Mouse (Mus musculus) stomach, embryonic 16.5 days (tissue): ENCODE measurements around the gene Maml3. TPM values are rescaled to one million over a fixed set of nuclear protein-coding genes. Genes with fewer than 3 reads are reported as not detected.

Experiments
- ATAC-seq: fragments of 200-750 bp; cut with Nextera tagmentation; 2 replicates; pipeline ENCODE4 v1.8.0; 2017; ENCODE audit warnings: moderate number of reproducible peaks, moderate TSS enrichment; ENCODE audit not compliant: insufficient read depth, low FRiP score
- H3K27ac ChIP-seq: fragments of 300-500 bp; sonication (generic); 2 replicates; pipeline ENCODE4 v1.5.1; 2014; ENCODE audit warnings: low read length
- H3K27me3 ChIP-seq: fragments of 300-500 bp; sonication (generic); 2 replicates; pipeline ENCODE4 v1.6.1; 2014; ENCODE audit warnings: low read length, control low read depth, mixed read lengths; ENCODE audit not compliant: control insufficient read depth, insufficient read depth
- H3K36me3 ChIP-seq: fragments of 300-500 bp; sonication (generic); 2 replicates; pipeline ENCODE4 v1.6.1; 2014; ENCODE audit warnings: low read length; ENCODE audit not compliant: control insufficient read depth, insufficient read depth
- H3K4me1 ChIP-seq: fragments of 300-500 bp; sonication (generic); 2 replicates; pipeline ENCODE4 v1.6.1; 2014; ENCODE audit warnings: low read length, control low read depth, mixed read lengths; ENCODE audit not compliant: control insufficient read depth, insufficient read depth
- H3K4me2 ChIP-seq: fragments of 300-500 bp; sonication (generic); 2 replicates; pipeline ENCODE4 v1.6.1; 2014; ENCODE audit warnings: low read depth, low read length, mixed read lengths
- H3K4me3 ChIP-seq: fragments of 300-500 bp; sonication (generic); replicated peaks from 2 replicates; pipeline ENCODE4 v1.5.1; 2014; ENCODE audit warnings: mild to moderate bottlenecking, low read length
- H3K9ac ChIP-seq: fragments of 300-500 bp; sonication (generic); 2 replicates; pipeline ENCODE4 v1.6.1; 2014; ENCODE audit warnings: low read length
- H3K9me3 ChIP-seq: fragments of 300-500 bp; sonication (generic); replicated peaks from 2 replicates; pipeline ENCODE4 v1.6.1; 2016; ENCODE audit warnings: low read length, control low read depth; ENCODE audit not compliant: control insufficient read depth
- WGBS: fragments of 180-500 bp; shearing (Covaris S2); extraction: QIAGEN DNeasy Blood & Tissue Kit; methylation state at CpG from one replicate; pipeline ENCODE4 v1.1.7; 2014; 5-methylcytosine and 5-hydroxymethylcytosine counted together
- polyA plus RNA-seq: library from polyadenylated mRNA; unstranded; fragments of >200 nt; fragmentation: Nextera tagmentation; extraction: Ambion mirVana; gene quantifications from 2 replicates; pipeline ENCODE4 v1.2.1, GENCODE M21; 2015

The Maml3 gene
- polyA plus RNA-seq, 1 experiment from 2014 or later: 5.0 TPM

DNA sequence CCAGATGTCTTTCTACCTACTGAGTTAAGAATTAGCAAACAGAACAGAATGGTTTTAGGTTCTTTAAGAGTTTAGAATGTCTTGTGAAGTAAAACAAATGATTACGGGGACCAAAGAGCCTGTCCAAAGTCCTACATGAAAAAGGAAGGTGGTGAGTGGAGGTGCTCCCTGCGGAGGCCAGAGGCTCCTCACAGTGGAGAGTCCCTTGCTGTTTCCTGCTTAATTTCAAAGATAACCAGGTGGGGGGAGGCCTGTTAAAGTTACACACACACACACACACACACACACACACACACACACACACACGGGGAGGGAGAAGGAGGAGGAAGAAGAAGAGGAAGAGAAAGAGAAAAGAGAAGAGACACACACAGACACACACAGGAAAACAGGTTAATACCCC is 139.9 kb downstream of the Maml3 start:
- peak overlapping the region; percentile 3; the same call in 1 of the 2 replicates for H3K4me2 ChIP-seq
- no peak overlapping the region for H3K4me3 ChIP-seq
- no peaks in the 10 kb centered on the region for H3K27me3 ChIP-seq
- H3K9me3 ChIP-seq: no peaks in the 10 kb centered on the region
- H3K27ac ChIP-seq: peak overlapping the region; percentile 58
- peaks cover 31% of the 10 kb centered on the region for H3K4me1 ChIP-seq
- 21% methylated on average over 3 of the region's 3 CpGs for WGBS
- no peak for ATAC-seq
- no peaks in the 10 kb centered on the region for H3K36me3 ChIP-seq
- no peak overlapping the region for H3K9ac ChIP-seq

DNA sequence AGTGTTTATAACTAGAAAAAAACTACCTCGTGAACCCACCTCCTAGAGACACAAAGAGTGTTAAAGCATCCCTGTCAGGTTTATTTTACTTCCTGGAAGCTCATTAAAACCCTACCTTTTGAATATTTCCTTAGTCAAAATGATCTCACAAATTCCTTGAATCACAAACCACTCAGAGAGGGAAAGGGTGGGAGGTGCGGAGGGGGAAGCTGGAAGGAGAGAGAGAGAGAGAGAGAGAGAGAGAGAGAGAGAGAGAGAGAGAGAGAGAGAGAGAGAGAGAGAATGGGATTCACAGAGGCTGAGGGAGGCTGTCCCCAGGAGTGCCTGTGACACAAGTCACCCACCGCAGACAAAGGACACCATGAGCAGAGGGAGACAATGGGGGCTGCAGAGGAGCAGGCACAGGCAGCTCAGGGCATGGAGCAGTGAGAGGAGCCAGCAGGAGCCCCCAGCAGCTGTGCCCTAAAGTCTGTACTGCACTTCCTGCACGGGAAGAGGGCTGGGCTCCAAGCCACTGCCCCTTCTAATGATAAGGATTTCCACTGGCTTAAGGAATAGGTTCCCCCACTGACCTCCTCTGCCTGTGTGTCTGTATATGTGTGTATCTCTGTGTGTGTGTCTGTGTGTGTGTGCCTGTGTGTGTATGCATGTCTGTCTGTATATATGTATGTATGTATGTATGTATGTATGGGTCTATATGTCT is 140.8 kb downstream of the Maml3 start:
- Histone ChIP-seq H3K9me3 (no peaks in the 10 kb centered on the region), H3K9ac (peak overlapping the region; percentile 43; the same call in 1 of the 2 replicates), H3K4me2 (no peak overlapping the region), H3K4me3 (no peak overlapping the region), H3K27me3 (no peaks in the 10 kb centered on the region), H3K27ac (peak overlapping the region; percentile 42; the same call in 1 of the 2 replicates), H3K4me1 (peaks cover 30% of the 10 kb centered on the region), H3K36me3 (no peaks in the 10 kb centered on the region)
- WGBS: 29% methylated on average over 4 of the region's 4 CpGs
- peak; percentile 72; the same call in 1 of the 2 replicates for ATAC-seq

DNA sequence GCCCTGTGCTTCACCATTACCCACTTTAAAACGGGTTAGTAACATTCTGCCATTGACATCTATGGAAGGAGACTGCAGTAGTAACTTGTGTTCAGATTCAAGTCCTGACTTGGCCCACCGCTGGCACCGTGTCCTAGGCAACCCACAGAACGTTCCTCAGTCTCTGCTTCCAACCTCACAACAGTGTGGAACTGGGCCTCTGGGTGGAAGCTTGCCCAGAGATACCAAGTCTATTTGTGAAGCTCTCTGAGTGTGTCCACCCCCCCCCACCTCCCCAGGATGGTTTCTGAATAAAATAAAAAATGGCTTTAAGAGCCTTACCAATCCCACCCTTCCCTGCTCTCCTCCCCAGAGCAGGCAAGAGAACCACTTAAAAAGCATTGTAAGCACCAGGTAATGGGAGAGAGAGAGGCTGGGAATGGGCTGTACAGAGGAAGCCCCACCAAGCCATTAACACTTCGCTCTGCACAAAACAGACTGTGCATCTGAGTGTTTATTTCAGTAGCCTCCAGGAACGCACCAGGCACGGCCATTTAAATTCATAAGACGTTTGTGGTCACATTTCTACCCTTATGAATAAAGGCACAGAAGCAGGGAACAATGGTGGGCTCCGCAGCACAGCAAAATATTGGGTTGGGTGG is 141.6 kb downstream of the Maml3 start:
- no peak overlapping the region; the same call in 1 of the 2 replicates for H3K27ac ChIP-seq
- no peak for ATAC-seq
- H3K36me3 ChIP-seq: no peaks in the 10 kb centered on the region
- H3K4me1 ChIP-seq: peaks cover 29% of the 10 kb centered on the region
- no peak overlapping the region for H3K4me2 ChIP-seq
- no peak overlapping the region for H3K4me3 ChIP-seq
- H3K9ac ChIP-seq: no peak overlapping the region
- no peaks in the 10 kb centered on the region for H3K27me3 ChIP-seq
- H3K9me3 ChIP-seq: no peaks in the 10 kb centered on the region
- WGBS: 68% methylated on average over 9 of the region's 9 CpGs

DNA sequence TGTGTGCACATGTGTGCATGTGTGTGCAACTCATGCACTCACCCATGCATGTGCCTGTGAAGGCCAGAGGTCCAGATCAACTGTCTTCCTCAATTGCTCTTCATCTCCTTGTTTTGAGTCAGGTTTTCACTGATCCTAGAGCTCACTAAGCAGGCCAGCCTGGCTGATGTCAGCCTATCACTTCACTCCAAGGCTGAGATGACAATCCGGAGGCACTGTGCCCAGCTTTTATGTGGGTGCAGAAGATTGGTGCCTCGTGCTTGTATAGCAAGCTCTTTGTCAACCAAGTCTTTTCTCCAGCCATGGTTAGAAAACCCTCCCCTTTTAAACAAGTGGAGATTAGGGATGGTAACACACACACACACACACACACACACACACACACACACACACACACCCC is 146.1 kb downstream of the Maml3 start:
- H3K27ac ChIP-seq: no peak overlapping the region
- 62% methylated on average over 2 of the region's 2 CpGs for WGBS
- H3K9ac ChIP-seq: no peak overlapping the region
- H3K27me3 ChIP-seq: no peaks in the 10 kb centered on the region
- peaks cover 7% of the 10 kb centered on the region for H3K4me1 ChIP-seq
- no peak overlapping the region for H3K4me2 ChIP-seq
- H3K4me3 ChIP-seq: no peak overlapping the region
- ATAC-seq: no peak
- no peaks in the 10 kb centered on the region for H3K36me3 ChIP-seq
- H3K9me3 ChIP-seq: no peaks in the 10 kb centered on the region

DNA sequence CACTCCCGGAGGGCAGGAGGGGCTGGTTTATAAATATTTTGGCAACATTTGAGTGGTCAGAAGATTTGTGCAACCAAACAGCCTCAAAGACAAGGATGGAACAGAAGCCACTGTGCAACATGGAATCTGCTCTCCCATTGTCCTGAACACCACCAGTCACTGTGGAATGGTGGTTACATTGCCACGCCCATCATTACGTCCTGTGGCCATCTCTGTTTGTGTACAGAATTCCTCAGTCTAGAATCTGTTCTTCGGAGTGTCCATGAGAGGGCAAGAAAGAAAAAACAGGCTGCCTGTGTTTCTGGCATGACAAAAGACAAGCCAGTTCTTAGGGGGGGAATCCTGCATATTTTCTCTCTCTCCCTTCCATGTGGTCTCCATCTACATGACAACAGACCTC is 150.4 kb downstream of the Maml3 start:
- H3K4me2 ChIP-seq: no peak overlapping the region
- ATAC-seq: no peak

DNA sequence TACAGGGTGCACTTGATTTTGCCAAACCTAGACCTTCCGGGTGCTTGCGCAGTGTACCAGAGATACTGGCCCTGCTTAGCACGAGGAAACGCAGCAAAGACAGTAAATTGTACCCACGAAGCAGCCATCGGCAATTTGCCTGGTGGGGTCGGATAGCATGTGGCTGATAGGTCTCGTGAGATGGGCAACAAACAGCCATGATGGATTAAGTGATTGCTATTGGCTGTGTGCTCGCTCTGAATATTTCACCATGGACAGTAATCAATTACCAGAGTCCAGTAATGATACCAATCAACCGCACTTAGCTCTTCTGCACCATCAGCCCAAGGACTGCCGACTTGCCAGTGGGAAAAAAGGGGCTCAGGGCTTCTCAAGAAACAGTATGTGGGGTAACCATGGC is 150.9 kb downstream of the Maml3 start:
- H3K9ac ChIP-seq: no peak overlapping the region
- H3K27me3 ChIP-seq: no peaks in the 10 kb centered on the region
- no peaks in the 10 kb centered on the region for H3K9me3 ChIP-seq
- WGBS: 75% methylated on average over 11 of the region's 11 CpGs
- H3K36me3 ChIP-seq: no peaks in the 10 kb centered on the region
- H3K4me3 ChIP-seq: no peak overlapping the region
- H3K27ac ChIP-seq: no peak overlapping the region
- 0 out of 2 replicates have a peak, but pooled peaks cover 2% of the 10 kb centered on the region for H3K4me1 ChIP-seq
- no peak for ATAC-seq
- H3K4me2 ChIP-seq: no peak overlapping the region

More for the DNA sequence above, 150.4 kb downstream of the Maml3 start:
- H3K27ac ChIP-seq: no peak overlapping the region
- no peak overlapping the region for H3K4me3 ChIP-seq
- no peaks in the 10 kb centered on the region for H3K36me3 ChIP-seq
- H3K4me1 ChIP-seq: 0 out of 2 replicates have a peak, but pooled peaks cover 2% of the 10 kb centered on the region
- WGBS: 28% methylated on average over 4 of the region's 4 CpGs
- no peaks in the 10 kb centered on the region for H3K27me3 ChIP-seq
- H3K9ac ChIP-seq: no peak overlapping the region
- H3K9me3 ChIP-seq: no peaks in the 10 kb centered on the region

DNA sequence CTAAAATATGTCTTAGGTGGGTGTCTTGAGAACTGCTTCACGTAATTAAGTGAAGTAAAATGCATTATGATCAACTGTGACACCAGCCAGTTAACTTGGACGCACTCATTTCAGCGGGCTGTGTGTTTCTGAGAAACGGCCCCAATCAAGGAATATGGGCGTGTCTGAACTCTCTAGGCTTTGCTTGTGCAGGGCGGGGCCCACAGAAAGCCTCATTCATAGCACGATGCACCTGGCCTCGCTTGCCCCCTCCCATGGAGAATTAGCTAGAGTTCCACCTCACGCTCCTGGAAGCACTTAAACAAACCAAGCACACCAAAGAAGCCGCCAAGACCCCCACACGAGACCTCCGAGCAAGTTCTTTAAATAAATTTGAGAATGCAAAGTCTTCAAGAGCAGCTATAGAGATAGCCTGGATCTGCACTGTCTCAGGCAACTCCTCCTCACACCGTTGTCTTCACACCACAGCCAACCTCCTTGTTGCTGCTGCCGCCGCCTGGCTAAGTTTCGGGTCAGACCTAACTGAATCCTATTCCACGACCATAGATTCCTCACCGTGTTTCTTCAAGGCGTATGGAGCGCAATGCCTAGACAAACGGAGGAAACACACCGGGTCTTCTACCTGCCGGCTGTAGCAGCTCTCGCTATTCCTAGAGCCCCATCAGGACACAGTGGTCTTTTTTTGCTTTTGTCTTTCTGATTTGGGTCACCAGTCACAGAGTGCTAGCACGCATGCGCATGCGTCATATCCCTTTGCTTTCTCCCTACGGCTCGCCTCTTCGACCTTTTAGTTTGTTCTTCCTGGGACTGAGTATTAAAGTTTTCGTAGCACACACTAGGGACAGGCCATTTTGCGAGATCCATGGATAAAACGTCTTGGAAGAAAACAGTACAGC is 151.9 kb downstream of the Maml3 start:
- H3K27me3 ChIP-seq: no peaks in the 10 kb centered on the region
- H3K4me3 ChIP-seq: peak overlapping the region; percentile 30
- H3K9me3 ChIP-seq: no peaks in the 10 kb centered on the region
- H3K4me1 ChIP-seq: 0 out of 2 replicates have a peak, but pooled peaks cover 2% of the 10 kb centered on the region
- H3K9ac ChIP-seq: peak overlapping the region; percentile 6; the same call in 1 of the 2 replicates
- H3K36me3 ChIP-seq: no peaks in the 10 kb centered on the region
- ATAC-seq: peak; percentile 80; the same call in 1 of the 2 replicates
- WGBS: 56% methylated on average over 33 of the region's 33 CpGs
- H3K27ac ChIP-seq: peak overlapping the region; percentile 48
- H3K4me2 ChIP-seq: peak overlapping the region; percentile 45

DNA sequence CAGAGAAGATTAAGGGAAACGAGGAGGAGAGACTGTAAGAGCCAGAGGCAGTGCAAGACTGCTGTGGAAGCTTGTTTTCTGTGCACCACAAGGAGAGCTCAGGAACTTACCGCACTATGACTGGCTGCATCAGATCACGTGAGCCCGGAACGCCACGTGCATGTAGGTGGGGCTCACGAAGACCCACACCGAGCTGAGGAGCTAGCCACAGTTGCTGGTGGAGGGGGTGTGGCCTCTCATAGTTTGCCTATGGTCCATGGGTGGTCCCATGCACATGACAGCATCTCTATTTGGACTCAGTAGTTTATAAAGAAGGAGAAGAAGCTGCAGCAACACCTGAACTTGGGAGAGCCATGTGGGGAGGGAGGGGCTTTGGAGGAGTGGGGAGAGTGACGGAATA is 152.6 kb downstream of the Maml3 start:
- WGBS: 63% methylated on average over 9 of the region's 9 CpGs
- Histone ChIP-seq H3K27ac (no peak overlapping the region), H3K36me3 (no peaks in the 10 kb centered on the region), H3K27me3 (no peaks in the 10 kb centered on the region), H3K4me3 (peak overlapping the region; percentile 30), H3K9ac (no peak overlapping the region), H3K9me3 (no peaks in the 10 kb centered on the region), H3K4me2 (peak overlapping the region; percentile 45), H3K4me1 (0 out of 2 replicates have a peak, but pooled peaks cover 2% of the 10 kb centered on the region)
- ATAC-seq: peak; percentile 78; the same call in 1 of the 2 replicates
